Mouse (Mus musculus): ENCODE measurements around the gene Hps1. TPM values are rescaled to one million over a fixed set of nuclear protein-coding genes. Genes with fewer than 3 reads are reported as not detected.
A peak's percentile ranks its signal among the peaks of the same experiment; 100 is the strongest.
"Not testable (repeated sequence)": the region's sequence is repeated elsewhere in the genome, so short reads cannot be mapped to it uniquely, and the experiment has no call there.

The Hps1 gene
- 10 to 100 TPM; 28.8 to 37.8 (median 31.0) TPM for total RNA-seq (2022)

GRCm38 (mm10) chr19:42779531-42780155, at the start of gene Hps1:
Hps1 (minus strand) TSS chr19:42779978.
- peak; percentile 86 for DNase-seq

- no peak for DNase-seq
Measured at GRCm38 (mm10) chr19:42829196-42829595, 49.4 kb upstream of the Hps1 start.

GRCm38 (mm10) chr19:42827843-42828242, 48.1 kb upstream of the Hps1 start:
- DNase-seq = no peak

- DNase-seq = no peak
Measured at GRCm38 (mm10) chr19:42820109-42820508, 40.3 kb upstream of the Hps1 start.

- no peak for DNase-seq
Measured at GRCm38 (mm10) chr19:42817761-42818160, 38.0 kb upstream of the Hps1 start.

GRCm38 (mm10) chr19:42816261-42816660, 36.5 kb upstream of the Hps1 start:
- DNase-seq = no peak

- no peak for DNase-seq
Measured at GRCm38 (mm10) chr19:42810140-42810539, 30.4 kb upstream of the Hps1 start.

- no peak for DNase-seq
Measured at GRCm38 (mm10) chr19:42809491-42809890, 29.7 kb upstream of the Hps1 start.

- DNase-seq = no peak
Measured at GRCm38 (mm10) chr19:42797866-42798265, 18.1 kb upstream of the Hps1 start.

- DNase-seq = no peak
Measured at GRCm38 (mm10) chr19:42795801-42796200, 16.0 kb upstream of the Hps1 start.

GRCm38 (mm10) chr19:42794914-42795613, 15.3 kb upstream of the Hps1 start:
- peak; percentile 60 for DNase-seq

GRCm38 (mm10) chr19:42788311-42788710, 8.5 kb upstream of the Hps1 start:
- DNase-seq = no peak

- DNase-seq = no peak
Measured at GRCm38 (mm10) chr19:42785562-42786220, 5.9 kb upstream of the Hps1 start.

- no peak for DNase-seq
Measured at GRCm38 (mm10) chr19:42785129-42785528, 5.4 kb upstream of the Hps1 start.

- DNase-seq = not testable (repeated sequence)
Measured at GRCm38 (mm10) chr19:42780156-42780538, 369 bp upstream of the Hps1 start.

- no peak for DNase-seq
Measured at GRCm38 (mm10) chr19:42777801-42778200, 2.0 kb downstream of the Hps1 start.

- no peak for DNase-seq
Measured at GRCm38 (mm10) chr19:42776813-42777212, 3.0 kb downstream of the Hps1 start.

GRCm38 (mm10) chr19:42770141-42770872, 9.5 kb downstream of the Hps1 start:
- peak; percentile 49 for DNase-seq

- DNase-seq = no peak
Measured at GRCm38 (mm10) chr19:42769648-42770047, 10.1 kb downstream of the Hps1 start.

- DNase-seq = no peak
Measured at GRCm38 (mm10) chr19:42767361-42767760, 12.4 kb downstream of the Hps1 start.

GRCm38 (mm10) chr19:42764398-42764797, 15.4 kb downstream of the Hps1 start:
- no peak for DNase-seq

GRCm38 (mm10) chr19:42756671-42757070, 23.1 kb downstream of the Hps1 start:
- DNase-seq = no peak
